Comparison of ENCODE assay signal across 9 mouse cellular contexts in genomic region chr11:117436401-117437109, GRCm38 (mm10). TPM values are rescaled to one million over a fixed set of nuclear protein-coding genes. Genes with fewer than 3 reads are reported as not detected.
DNase-seq lines count a peak whose midpoint lies in the region; ATAC-seq and TF ChIP-seq lines count a peak whose summit lies in the region.
"Had no signal": no experiment of that assay in that cellular context is flagged by ENCODE, and none has a peak within 500 bp of the region (broad histone marks: within the 10 kb centered on the region; RNA-seq: fewer than 3 reads in every experiment).

No protein-coding gene starts in this region.

- DNase-seq in lung, embryonic 14.5 days = peak; percentile 75
- DNase-seq in lung, adult 2 months = no peak
- peak; percentile 82 for DNase-seq in embryonic facial prominence, embryonic 10.5 days (ENCODE audit: low spot score)
- peak; percentile 67 to 88 for DNase-seq in left cerebral cortex, adult 9 months (ENCODE audit: low spot score in 2 of 2)
- DNase-seq in heart, adult 9 months (ENCODE audit: low spot score in 2 of 2) = no peak

- H3K9ac ChIP-seq in lung, embryonic 14.5 days = no peak overlapping the region
- H3K9ac ChIP-seq in hindbrain, embryonic 16.5 days (ENCODE audit: low read depth, low read length) = peak overlapping the region; percentile 45
- peak overlapping the region; percentile 20 for H3K9ac ChIP-seq in neural tube, embryonic 15.5 days (replicated peaks)

- H3K36me3 ChIP-seq in lung, embryonic 14.5 days (ENCODE audit: insufficient read depth) = no peaks in the 10 kb centered on the region
- no peaks in the 10 kb centered on the region for H3K36me3 ChIP-seq in embryonic facial prominence, embryonic 10.5 days (replicated peaks)
- H3K36me3 ChIP-seq in hindbrain, embryonic 16.5 days (ENCODE audit: control insufficient read depth, insufficient read depth, low read length) = no peaks in the 10 kb centered on the region
- H3K36me3 ChIP-seq in neural tube, embryonic 15.5 days = no peaks in the 10 kb centered on the region
- H3K36me3 ChIP-seq: G1E had no signal

- no peak for TF ChIP-seq CTCF in lung, embryonic 14.5 days (IDR thresholded peaks at IDR 0.05; ENCODE audit: low read depth)
- TF ChIP-seq CTCF in lung, adult 2 months (IDR thresholded peaks at IDR 0.05; ENCODE audit: insufficient read depth, low read length) = no peak

- ATAC-seq in lung, embryonic 14.5 days (ENCODE audit: insufficient read depth) = peak; percentile 56; the same call in 1 of the 2 replicates
- ATAC-seq in hindbrain, embryonic 16.5 days = peak; percentile 95
- peak; percentile 90 for ATAC-seq in neural tube, embryonic 15.5 days (ENCODE audit: low FRiP score)
- no peak for ATAC-seq in erythroblast, adult 5-6 weeks (replicated peaks; ENCODE audit: low FRiP score, poor library complexity, severe bottlenecking)

- H3K4me3 ChIP-seq in lung, embryonic 14.5 days (ENCODE audit: low read depth, low read length) = no peak overlapping the region
- H3K4me3 ChIP-seq in lung, adult 2 months (replicated peaks; ENCODE audit: extremely low read depth, low read depth, low read length) = no peak overlapping the region
- H3K4me3 ChIP-seq in embryonic facial prominence, embryonic 10.5 days = peak overlapping the region; percentile 39
- H3K4me3 ChIP-seq in hindbrain, embryonic 16.5 days (ENCODE audit: low read length) = peak overlapping the region; percentile 12; the same call in 1 of the 2 replicates
- no peak overlapping the region for H3K4me3 ChIP-seq in neural tube, embryonic 15.5 days (replicated peaks)

- no peaks in the 10 kb centered on the region for H3K4me1 ChIP-seq in lung, embryonic 14.5 days (ENCODE audit: insufficient read depth)
- H3K4me1 ChIP-seq in lung, adult 2 months (ENCODE audit: control insufficient read depth, insufficient read depth, low read length) = no peaks in the 10 kb centered on the region
- H3K4me1 ChIP-seq in embryonic facial prominence, embryonic 10.5 days = peaks cover 43% of the 10 kb centered on the region
- peaks cover 38% of the 10 kb centered on the region for H3K4me1 ChIP-seq in hindbrain, embryonic 16.5 days (ENCODE audit: control insufficient read depth, insufficient read depth, low read depth, low read length)
- peaks cover 45% of the 10 kb centered on the region for H3K4me1 ChIP-seq in neural tube, embryonic 15.5 days

- no peaks in the 10 kb centered on the region for H3K9me3 ChIP-seq in lung, embryonic 14.5 days (ENCODE audit: low read depth, low read length)
- H3K9me3 ChIP-seq in embryonic facial prominence, embryonic 10.5 days = peaks cover 9% of the 10 kb centered on the region; the same call in 1 of the 2 replicates
- H3K9me3 ChIP-seq in hindbrain, embryonic 16.5 days (ENCODE audit: control insufficient read depth, low read length) = no peaks in the 10 kb centered on the region
- no peaks in the 10 kb centered on the region for H3K9me3 ChIP-seq in neural tube, embryonic 15.5 days (replicated peaks)
- H3K9me3 ChIP-seq: G1E had no signal

- no peak overlapping the region for H3K27ac ChIP-seq in lung, embryonic 14.5 days (ENCODE audit: low read depth)
- peak overlapping the region; percentile 46; the same call in 1 of the 2 replicates for H3K27ac ChIP-seq in embryonic facial prominence, embryonic 10.5 days (replicated peaks)
- peak overlapping the region; percentile 41 for H3K27ac ChIP-seq in hindbrain, embryonic 16.5 days (ENCODE audit: low read depth, low read length)
- peak overlapping the region; percentile 64 for H3K27ac ChIP-seq in neural tube, embryonic 15.5 days (replicated peaks)

- 24% methylated on average over 22 of the region's 22 CpGs for WGBS in lung, embryonic 14.5 days
- WGBS in lung, adult 2 months = 25% methylated on average over 22 of the region's 22 CpGs
- WGBS in embryonic facial prominence, embryonic 10.5 days = 20% methylated on average over 22 of the region's 22 CpGs
- 12% methylated on average over 22 of the region's 22 CpGs for WGBS in hindbrain, embryonic 16.5 days
- 20% methylated on average over 22 of the region's 22 CpGs for WGBS in neural tube, embryonic 15.5 days

- peaks cover 18% of the 10 kb centered on the region; the same call in 1 of the 2 replicates for H3K27me3 ChIP-seq in lung, embryonic 14.5 days (ENCODE audit: insufficient read depth, low read length)
- peaks cover 70% of the 10 kb centered on the region for H3K27me3 ChIP-seq in embryonic facial prominence, embryonic 10.5 days (replicated peaks; ENCODE audit: low read depth, poor library complexity, severe bottlenecking)
- no peaks in the 10 kb centered on the region for H3K27me3 ChIP-seq in hindbrain, embryonic 16.5 days (replicated peaks; ENCODE audit: control insufficient read depth, insufficient read depth, low read length)
- no peaks in the 10 kb centered on the region for H3K27me3 ChIP-seq in neural tube, embryonic 15.5 days (replicated peaks)

- peak overlapping the region; percentile 18; the same call in 1 of the 2 replicates for H3K4me2 ChIP-seq in lung, embryonic 14.5 days
- H3K4me2 ChIP-seq in hindbrain, embryonic 16.5 days (ENCODE audit: low read length) = peak overlapping the region; percentile 45
- peak overlapping the region; percentile 43 for H3K4me2 ChIP-seq in neural tube, embryonic 15.5 days

- no peak for TF ChIP-seq POLR2A in lung, adult 2 months (IDR thresholded peaks at IDR 0.05; ENCODE audit: borderline replicate concordance, extremely low read depth, low read depth, low read length)

RNA-seq across cellular contexts. Expression of gene Gm11733, which starts 47.6 kb away (rescaled TPM):
- 0.08 TPM in 1 of 2 replicates, not detected in the other for polyA plus RNA-seq in lung, embryonic 14.5 days (2014; fragmentation: Nextera tagmentation; extraction: Ambion mirVana)
- polyA plus RNA-seq in lung, adult 2 months (2012; rRNA removed) = not detected in 2 replicates
- polyA plus RNA-seq in embryonic facial prominence, embryonic 10.5 days (2016; fragmentation: Nextera tagmentation; extraction: Ambion mirVana) = 0.06 TPM in 2 replicates
- polyA plus RNA-seq in hindbrain, embryonic 16.5 days (2015; fragmentation: Nextera tagmentation; extraction: Ambion mirVana) = 0.06 TPM in 2 replicates
- 0.09 TPM in 1 of 2 replicates, not detected in the other for polyA plus RNA-seq in neural tube, embryonic 15.5 days (2015; fragmentation: Nextera tagmentation; extraction: Ambion mirVana)
- total RNA-seq in erythroblast, adult 5-6 weeks (2015; ENCODE audit: low replicate concordance) = not detected in 2 replicates
- total RNA-seq in erythroblast, adult 5-6 weeks (2017; ENCODE audit: low replicate concordance) = not detected in 2 replicates
- polyA plus RNA-seq: G1E had no signal

Comparison
In these comparisons a context has a peak if more than half of its experiments do, and no peak if none do; other contexts are left out.
1. DNase-seq: peak in lung, embryonic 14.5 days (single experiment), embryonic facial prominence, embryonic 10.5 days (single experiment) and left cerebral cortex, adult 9 months (2 of 2); none in lung, adult 2 months (single experiment) and heart, adult 9 months (0 of 2).
2. H3K4me3 ChIP-seq: peak in embryonic facial prominence, embryonic 10.5 days (single experiment) and hindbrain, embryonic 16.5 days (single experiment); none in lung, embryonic 14.5 days (single experiment), lung, adult 2 months (single experiment) and neural tube, embryonic 15.5 days (single experiment).
3. Peak in every context shown above with its lines, with median percentiles within 50 percentile points of each other: H3K4me2 ChIP-seq.